Mouse (Mus musculus) thymus, adult 2 months (tissue): ENCODE measurements around the gene Eid1.

Experiments
- CTCF ChIP-seq: fragments of 200-500 bp; IDR thresholded peaks from 2 replicates; pipeline ENCODE4 v1.5.1; 2012; ENCODE audit warnings: mild to moderate bottlenecking, control low read depth, low read length, moderate library complexity, borderline replicate concordance; ENCODE audit not compliant: control insufficient read depth, poor library complexity, insufficient read depth; ENCODE audit errors: extremely low read depth
- POLR2A ChIP-seq: fragments of 200-500 bp; IDR thresholded peaks from 2 replicates; pipeline ENCODE4 v1.6.1; 2012; ENCODE audit warnings: mild to moderate bottlenecking, low read length, control low read depth, moderate library complexity; ENCODE audit not compliant: control insufficient read depth, poor library complexity, insufficient read depth; ENCODE audit errors: extremely low read depth

DNA sequence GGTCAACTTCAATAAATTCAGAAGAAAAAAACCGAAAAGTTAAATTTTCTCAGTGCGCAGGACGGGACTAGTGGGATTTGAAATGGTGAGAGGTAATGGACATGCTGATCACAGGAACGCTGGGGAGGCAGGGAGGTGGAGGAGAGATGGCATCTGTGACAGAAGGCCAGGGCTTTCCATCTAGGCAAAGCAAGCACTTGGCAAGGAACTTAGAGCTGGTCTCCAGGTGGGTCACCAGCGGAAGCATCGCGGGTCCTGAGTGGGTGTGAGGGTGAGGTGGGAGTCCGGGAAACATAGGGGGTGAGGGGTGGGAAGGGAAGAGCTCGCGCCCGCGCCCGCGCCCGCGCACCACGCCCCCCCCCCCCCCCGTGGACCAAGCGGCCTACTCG, 333 bp upstream of the Eid1 start:
- TF ChIP-seq POLR2A, result no peak
- TF ChIP-seq CTCF, result no peak
